Mouse (Mus musculus): ENCODE measurements around the gene Mageb2. TPM values are rescaled to one million over a fixed set of nuclear protein-coding genes. Genes with fewer than 3 reads are reported as not detected.
"Not testable (repeated sequence)": the region's sequence is repeated elsewhere in the genome, so short reads cannot be mapped to it uniquely, and the experiment has no call there.

The Mageb2 gene
- not detected in 2 replicates for polyA plus RNA-seq (2012; ENCODE audit: insufficient read depth, insufficient read length, low replicate concordance, missing spikeins)

GRCm38 (mm10) chrX:91331390-91331789 is at the start of gene Mageb2:
Gene Mageb2 (plus strand): TSS chrX:91331690.
- 83% methylated on average over 2 of the region's 2 CpGs for WGBS
- not testable (repeated sequence) for H3K4me3 ChIP-seq (ENCODE audit: insufficient read depth, low read depth, low read length); H3K27ac ChIP-seq (ENCODE audit: insufficient read depth, low read depth, low read length); H3K4me1 ChIP-seq (ENCODE audit: control insufficient read depth, insufficient read depth, low read length)

GRCm38 (mm10) chrX:91313256-91313655 is 18.2 kb upstream of the Mageb2 start:
- not testable (repeated sequence) for H3K4me1 ChIP-seq (ENCODE audit: control insufficient read depth, insufficient read depth, low read length); H3K4me3 ChIP-seq (ENCODE audit: insufficient read depth, low read depth, low read length); H3K27ac ChIP-seq (ENCODE audit: insufficient read depth, low read depth, low read length)
- WGBS = 92% methylated on average over 9 of the region's 9 CpGs

Other genes with a start within 250 kb of the Mageb2 start
- not detected in 2 replicates for gene Gm5072, start 60.8 kb downstream of the Mageb2 start, polyA plus RNA-seq (2012; ENCODE audit: insufficient read depth, insufficient read length, low replicate concordance, missing spikeins)
- not detected in 2 replicates for gene Gm8914, start 148.4 kb downstream of the Mageb2 start, polyA plus RNA-seq (2012; ENCODE audit: insufficient read depth, insufficient read length, low replicate concordance, missing spikeins)
- gene 1700084M14Rik, start 244.2 kb downstream of the Mageb2 start, polyA plus RNA-seq (2012; ENCODE audit: insufficient read depth, insufficient read length, low replicate concordance, missing spikeins) = not detected in 2 replicates

Measured in olfactory bulb, adult 2 months (tissue).